Mouse (Mus musculus): Measurements from ENCODE around the gene Lrch4. TPM values are rescaled to one million over a fixed set of nuclear protein-coding genes. Genes with fewer than 3 reads are reported as not detected.
A peak's percentile ranks its signal among the peaks of the same experiment; 100 is the strongest.

The Lrch4 gene
- polyA plus RNA-seq, 1 experiment = 587 TPM

DNA sequence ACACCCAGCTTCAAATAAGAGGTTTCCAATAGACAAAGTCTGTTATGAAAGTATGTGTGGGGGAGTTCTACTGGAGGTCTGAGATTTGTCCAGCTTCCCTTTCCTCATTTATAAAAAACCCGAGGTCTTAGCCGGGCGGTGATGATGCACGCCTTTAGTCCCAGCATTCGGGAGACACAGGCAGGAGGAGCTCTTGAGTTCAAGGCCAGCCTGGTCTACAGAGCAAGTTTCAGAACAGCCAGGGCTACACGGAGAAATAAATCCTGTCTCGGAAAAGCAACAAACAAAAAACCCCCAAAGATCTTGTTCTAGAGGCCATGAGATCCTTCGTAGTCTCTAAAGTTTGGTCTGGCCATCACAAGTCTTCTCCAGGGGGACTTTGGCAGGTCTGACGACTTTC, 930 bp upstream of the Lrch4 start:
- DNase-seq = peak; percentile 44
- Histone ChIP-seq H3K36me3 (ENCODE audit: control insufficient read depth, insufficient read depth, low read length) (no peaks in the 10 kb centered on the region), H3K27ac (ENCODE audit: control insufficient read depth, insufficient read depth, low read length) (peak overlapping the region; percentile 77), H3K4me3 (ENCODE audit: control insufficient read depth, insufficient read depth, low read length) (peak overlapping the region; percentile 50), H3K4me1 (replicated peaks; ENCODE audit: control insufficient read depth, insufficient read depth, low read length) (peaks cover 23% of the 10 kb centered on the region), H3K27me3 (ENCODE audit: control insufficient read depth, insufficient read depth, low read length) (no peaks in the 10 kb centered on the region)
- no peak for TF ChIP-seq CTCF (IDR thresholded peaks at IDR 0.05; ENCODE audit: borderline replicate concordance, control insufficient read depth, extremely low read depth, insufficient read depth, low read length, poor library complexity)
- no peak for TF ChIP-seq POLR2A (IDR thresholded peaks at IDR 0.05; ENCODE audit: control insufficient read depth, extremely low read depth, insufficient read depth, low read length, poor library complexity)
- WGBS = 2% methylated on average over 9 of the region's 9 CpGs

DNA sequence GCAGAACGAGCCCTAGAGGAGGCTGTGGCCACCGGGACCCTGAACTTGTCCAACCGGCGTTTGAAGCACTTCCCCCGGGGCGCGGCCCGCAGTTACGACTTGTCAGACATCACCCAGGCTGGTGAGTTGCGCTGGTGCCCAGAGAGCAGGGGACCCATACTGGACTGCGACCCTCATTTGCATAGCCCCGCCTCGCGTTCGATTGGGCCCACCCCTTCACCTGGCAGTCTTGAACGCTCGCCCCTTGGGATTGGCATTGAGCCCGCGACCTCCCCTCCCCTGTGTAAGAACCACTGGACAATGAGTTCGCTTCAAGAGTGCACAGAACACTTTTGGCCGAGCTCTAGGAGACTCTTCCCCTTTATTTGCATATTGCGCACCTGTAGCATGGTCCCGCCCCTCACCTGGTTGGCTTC, 393 bp downstream of the Lrch4 start:
- H3K4me3 ChIP-seq (ENCODE audit: control insufficient read depth, insufficient read depth, low read length) = peak overlapping the region; percentile 84
- H3K27ac ChIP-seq (ENCODE audit: control insufficient read depth, insufficient read depth, low read length) = peak overlapping the region; percentile 98
- H3K27me3 ChIP-seq (ENCODE audit: control insufficient read depth, insufficient read depth, low read length) = no peaks in the 10 kb centered on the region
- peaks cover 23% of the 10 kb centered on the region for H3K4me1 ChIP-seq (replicated peaks; ENCODE audit: control insufficient read depth, insufficient read depth, low read length)
- under 1% methylated on average over 23 of the region's 23 CpGs for WGBS
- no peak for TF ChIP-seq POLR2A (IDR thresholded peaks at IDR 0.05; ENCODE audit: control insufficient read depth, extremely low read depth, insufficient read depth, low read length, poor library complexity)
- H3K36me3 ChIP-seq (ENCODE audit: control insufficient read depth, insufficient read depth, low read length) = peaks cover 8% of the 10 kb centered on the region
- no peak for DNase-seq

DNA sequence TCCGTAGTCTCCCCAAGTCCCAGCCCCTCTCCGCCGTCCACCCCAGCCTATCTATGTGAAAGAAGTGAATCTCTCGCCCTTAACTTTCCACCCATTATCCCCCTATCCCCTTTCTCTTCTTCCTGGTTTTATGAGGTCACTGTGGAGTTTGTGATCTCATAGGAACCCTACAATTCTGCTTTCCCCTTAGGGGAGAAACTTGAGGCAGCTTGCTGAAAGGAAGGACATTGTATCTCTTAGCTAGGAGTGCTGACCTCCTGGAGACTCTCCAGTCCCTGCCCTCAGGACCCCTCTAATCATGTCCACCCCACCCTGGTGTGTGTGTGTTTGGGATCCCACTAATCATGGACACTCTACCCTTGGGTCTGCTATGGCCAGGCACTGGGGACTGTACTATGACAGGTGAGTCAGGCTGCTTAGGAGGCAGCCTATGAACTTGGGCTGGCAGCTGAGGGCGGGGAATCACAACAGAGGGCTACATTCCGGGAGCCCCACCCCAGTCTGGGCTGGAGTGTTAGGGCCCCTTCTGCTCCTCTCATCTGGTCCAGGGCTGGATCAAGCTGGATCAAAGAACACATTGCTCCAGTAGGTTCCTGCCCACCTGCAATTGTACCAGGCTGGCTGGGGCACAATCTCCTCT, 1.1 kb downstream of the Lrch4 start:
- WGBS = 1% methylated on average over 6 of the region's 6 CpGs
- Histone ChIP-seq H3K27me3 (ENCODE audit: control insufficient read depth, insufficient read depth, low read length) (no peaks in the 10 kb centered on the region), H3K4me1 (replicated peaks; ENCODE audit: control insufficient read depth, insufficient read depth, low read length) (peaks cover 23% of the 10 kb centered on the region)

DNA sequence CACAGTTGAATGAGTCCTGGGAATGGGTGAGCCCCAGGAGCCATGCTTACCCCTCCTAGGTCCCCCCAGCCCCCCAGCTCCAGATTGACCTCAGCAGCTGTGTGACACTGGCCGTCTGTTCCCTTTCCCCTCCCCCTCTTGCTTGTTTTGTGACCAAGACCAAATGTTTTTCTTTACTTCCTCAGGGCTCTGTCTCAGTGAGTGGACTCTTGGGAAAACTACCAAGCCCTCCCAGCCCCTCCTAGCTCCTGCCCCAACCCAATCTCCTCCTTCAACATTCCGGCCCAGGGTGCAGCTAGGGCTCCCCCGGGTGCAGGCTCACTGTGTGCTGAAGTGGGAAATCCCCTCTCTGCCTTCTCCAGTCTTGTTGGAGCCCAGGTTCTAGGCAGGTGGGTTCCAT, 1.7 kb downstream of the Lrch4 start:
- H3K36me3 ChIP-seq (ENCODE audit: control insufficient read depth, insufficient read depth, low read length) = peaks cover 17% of the 10 kb centered on the region
- H3K27ac ChIP-seq (ENCODE audit: control insufficient read depth, insufficient read depth, low read length) = peak overlapping the region; percentile 98
- 7% methylated on average over 3 of the region's 3 CpGs for WGBS
- H3K4me1 ChIP-seq (replicated peaks; ENCODE audit: control insufficient read depth, insufficient read depth, low read length) = peaks cover 23% of the 10 kb centered on the region
- no peaks in the 10 kb centered on the region for H3K27me3 ChIP-seq (ENCODE audit: control insufficient read depth, insufficient read depth, low read length)
- DNase-seq = peak; percentile 48
- H3K4me3 ChIP-seq (ENCODE audit: control insufficient read depth, insufficient read depth, low read length) = peak overlapping the region; percentile 84
- TF ChIP-seq CTCF (IDR thresholded peaks at IDR 0.05; ENCODE audit: borderline replicate concordance, control insufficient read depth, extremely low read depth, insufficient read depth, low read length, poor library complexity) (no peak), POLR2A (IDR thresholded peaks at IDR 0.05; ENCODE audit: control insufficient read depth, extremely low read depth, insufficient read depth, low read length, poor library complexity) (no peak)

More for the DNA sequence above, 1.1 kb downstream of the Lrch4 start:
- peak; percentile 55 for DNase-seq
- 0 out of 2 replicates have a peak, but pooled peaks have one; percentile 26 for TF ChIP-seq POLR2A (IDR thresholded peaks at IDR 0.05; ENCODE audit: control insufficient read depth, extremely low read depth, insufficient read depth, low read length, poor library complexity)
- TF ChIP-seq CTCF (IDR thresholded peaks at IDR 0.05; ENCODE audit: borderline replicate concordance, control insufficient read depth, extremely low read depth, insufficient read depth, low read length, poor library complexity) = no peak
- Histone ChIP-seq H3K27ac (ENCODE audit: control insufficient read depth, insufficient read depth, low read length) (peak overlapping the region; percentile 98), H3K36me3 (ENCODE audit: control insufficient read depth, insufficient read depth, low read length) (peaks cover 12% of the 10 kb centered on the region), H3K4me3 (ENCODE audit: control insufficient read depth, insufficient read depth, low read length) (peak overlapping the region; percentile 84)

DNA sequence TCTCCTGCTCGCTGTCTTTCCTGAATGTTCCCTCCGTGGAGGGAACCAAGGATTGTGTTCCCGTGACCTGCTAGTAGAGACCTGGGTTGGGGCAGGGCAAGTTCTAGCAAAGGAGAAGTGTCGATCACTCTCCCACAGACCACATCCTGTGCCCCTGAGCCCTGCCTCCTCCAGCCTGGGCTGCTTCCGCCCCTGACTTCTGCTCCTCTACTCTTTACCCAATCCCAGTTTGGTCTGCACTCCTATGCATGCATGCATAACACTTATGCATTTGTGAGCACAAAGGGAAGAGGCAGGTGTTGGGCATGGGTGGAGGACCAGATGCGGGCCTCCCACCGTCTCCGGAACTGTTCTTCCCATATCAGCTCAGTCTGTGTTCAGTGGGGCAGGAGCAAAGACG, 2.2 kb downstream of the Lrch4 start:
- no peaks in the 10 kb centered on the region for H3K27me3 ChIP-seq (ENCODE audit: control insufficient read depth, insufficient read depth, low read length)
- peak; percentile 31; the same call in 1 of the 2 replicates for TF ChIP-seq POLR2A (IDR thresholded peaks at IDR 0.05; ENCODE audit: control insufficient read depth, extremely low read depth, insufficient read depth, low read length, poor library complexity)
- no peak for TF ChIP-seq CTCF (IDR thresholded peaks at IDR 0.05; ENCODE audit: borderline replicate concordance, control insufficient read depth, extremely low read depth, insufficient read depth, low read length, poor library complexity)
- H3K27ac ChIP-seq (ENCODE audit: control insufficient read depth, insufficient read depth, low read length) = peak overlapping the region; percentile 98
- H3K4me1 ChIP-seq (replicated peaks; ENCODE audit: control insufficient read depth, insufficient read depth, low read length) = peaks cover 23% of the 10 kb centered on the region
- peak; percentile 90 for DNase-seq
- H3K4me3 ChIP-seq (ENCODE audit: control insufficient read depth, insufficient read depth, low read length) = peak overlapping the region; percentile 84
- H3K36me3 ChIP-seq (ENCODE audit: control insufficient read depth, insufficient read depth, low read length) = peaks cover 23% of the 10 kb centered on the region
- under 1% methylated on average over 9 of the region's 9 CpGs for WGBS

DNA sequence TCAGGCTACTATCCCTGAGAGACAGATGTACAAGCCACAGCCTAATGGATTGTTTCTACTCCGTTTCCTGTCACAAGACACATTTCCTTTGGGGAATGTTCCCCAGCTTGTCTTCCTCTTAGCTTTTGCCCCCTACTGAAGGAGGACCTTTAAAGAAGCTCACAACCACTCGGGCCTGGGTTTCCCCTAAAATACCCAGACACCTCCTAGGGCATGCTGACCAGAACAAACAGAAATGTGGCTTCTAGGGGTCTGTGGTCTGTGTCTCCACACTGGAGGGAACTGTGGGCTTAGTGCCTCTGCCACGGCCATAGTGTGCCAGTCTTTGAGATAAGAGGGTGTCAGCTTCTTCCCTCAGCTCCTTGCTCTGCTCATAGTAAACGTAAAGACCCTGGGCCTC, 2.7 kb downstream of the Lrch4 start:
- Histone ChIP-seq H3K36me3 (ENCODE audit: control insufficient read depth, insufficient read depth, low read length) (peaks cover 27% of the 10 kb centered on the region), H3K4me3 (ENCODE audit: control insufficient read depth, insufficient read depth, low read length) (peak overlapping the region; percentile 45), H3K27ac (ENCODE audit: control insufficient read depth, insufficient read depth, low read length) (peak overlapping the region; percentile 95), H3K4me1 (replicated peaks; ENCODE audit: control insufficient read depth, insufficient read depth, low read length) (peaks cover 23% of the 10 kb centered on the region), H3K27me3 (ENCODE audit: control insufficient read depth, insufficient read depth, low read length) (no peaks in the 10 kb centered on the region)
- TF ChIP-seq POLR2A (IDR thresholded peaks at IDR 0.05; ENCODE audit: control insufficient read depth, extremely low read depth, insufficient read depth, low read length, poor library complexity) (no peak), CTCF (IDR thresholded peaks at IDR 0.05; ENCODE audit: borderline replicate concordance, control insufficient read depth, extremely low read depth, insufficient read depth, low read length, poor library complexity) (no peak)
- DNase-seq = peak; percentile 22
- WGBS = 2% methylated on average over 4 of the region's 4 CpGs
